Mouse (Mus musculus) megakaryocyte, embryonic 14.5 days (primary cell): ENCODE measurements at regions not wholly inside any gene's neighbourhood (a gene's known extent, or its start where the extent isn't known, plus 50 kb on each side); places are given as distances from the start of the nearest gene placed in this dataset.
"Not testable (repeated sequence)": the region's sequence is repeated elsewhere in the genome, so short reads cannot be mapped to it uniquely, and the experiment has no call there.

Experiments
- FLI1 ChIP-seq: IDR thresholded peaks from 2 replicates; pipeline ENCODE4 v1.6.1; 2012; ENCODE audit warnings: low read length, inconsistent platforms, mixed read lengths
- GATA1 ChIP-seq: IDR thresholded peaks from 3 replicates; pipeline ENCODE4 v1.6.1; 2012; ENCODE audit warnings: mixed read lengths, low read length, inconsistent platforms, borderline replicate concordance

DNA sequence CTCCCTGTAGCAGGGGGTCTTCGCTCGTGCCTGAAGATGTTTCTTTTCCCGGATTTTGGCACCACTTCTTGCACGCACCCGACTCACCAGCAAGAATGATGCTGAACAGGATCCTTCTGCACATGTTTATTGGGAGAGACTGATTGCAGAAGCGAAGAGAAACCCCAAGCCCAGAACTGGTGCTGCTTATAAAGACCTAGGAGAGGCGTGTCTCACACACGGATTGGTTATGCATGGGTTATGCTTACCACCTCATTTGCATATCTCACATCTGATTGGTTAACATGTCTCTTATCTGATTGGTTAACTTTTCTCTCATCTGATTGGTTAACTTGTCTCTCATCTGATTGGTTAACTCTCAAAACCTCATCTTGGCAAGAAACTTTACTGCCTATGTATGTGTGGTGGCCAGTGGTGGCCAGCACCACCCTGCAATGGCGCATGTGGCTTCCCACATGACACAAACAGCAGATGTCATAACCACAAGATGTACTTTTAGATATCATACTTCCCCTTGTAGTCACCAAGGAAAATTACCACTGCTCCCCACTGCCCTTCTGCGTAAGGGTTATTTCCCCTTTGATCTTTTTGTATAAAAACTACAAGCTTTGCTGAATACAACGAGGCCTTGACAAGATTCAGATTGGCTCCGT, 125.8 kb upstream of the Ubl3 start:
- TF ChIP-seq GATA1, FLI1: not testable (repeated sequence)
